Mouse (Mus musculus) MEL (cell line): ENCODE measurements around the gene Sipa1l3. TPM values are rescaled to one million over a fixed set of nuclear protein-coding genes. Genes with fewer than 3 reads are reported as not detected.

Experiments used
- DNase-seq: peaks from one replicate; pipeline ENCODE4 v3.0.0; 2011; ENCODE audit warnings: low read depth, low spot score
- H3K27ac ChIP-seq: 2 replicates; pipeline ENCODE4 v1.5.1; 2012; ENCODE audit warnings: low read depth, mild to moderate bottlenecking, control low read depth, low read length, moderate library complexity; ENCODE audit not compliant: control insufficient read depth
- H3K27me3 ChIP-seq, 2 experiments: fragments of 150-350 bp in 1 of 2; sonication (generic) in 1 of 2; 2 replicates each; pipeline ENCODE4 v1.6.1; 2012; ENCODE audit warnings: low read length in 2 of 2, mild to moderate bottlenecking in 2 of 2, improper control_type of control experiment in 1 of 2, moderate library complexity in 1 of 2; ENCODE audit not compliant: insufficient read depth in 2 of 2, control insufficient read depth in 1 of 2
- H3K36me3 ChIP-seq, 2 experiments: 2 replicates each; pipeline ENCODE4 v1.6.1; 2012 to 2014; ENCODE audit warnings: low read length in 2 of 2, improper control_type of control experiment in 1 of 2, inconsistent platforms in 1 of 2, mild to moderate bottlenecking in 1 of 2; ENCODE audit not compliant: insufficient read depth in 2 of 2, control insufficient read depth in 1 of 2
- H3K4me1 ChIP-seq, 2 experiments: fragments of 150-350 bp in 1 of 2; sonication (generic) in 1 of 2; 2 replicates each; pipeline ENCODE4 v1.6.1; 2012; ENCODE audit warnings: low read length in 2 of 2, improper control_type of control experiment in 1 of 2, mild to moderate bottlenecking in 1 of 2; ENCODE audit not compliant: insufficient read depth in 2 of 2, control insufficient read depth in 1 of 2
- H3K4me3 ChIP-seq, 2 experiments: fragments of 150-350 bp in 1 of 2; sonication (generic) in 1 of 2; 2 replicates each; pipeline ENCODE4 v1.5.1; 2012; ENCODE audit warnings: low read depth in 2 of 2, low read length in 2 of 2, mild to moderate bottlenecking in 2 of 2, moderate library complexity in 2 of 2, control low read depth in 1 of 2, improper control_type of control experiment in 1 of 2; ENCODE audit not compliant: control insufficient read depth in 1 of 2, insufficient read depth in 1 of 2
- H3K79me2 ChIP-seq: 2 replicates; pipeline ENCODE4 v1.6.1; 2012; ENCODE audit warnings: mild to moderate bottlenecking, low read length, moderate library complexity; ENCODE audit not compliant: control insufficient read depth, poor library complexity, insufficient read depth
- H3K9ac ChIP-seq: 2 replicates; pipeline ENCODE4 v1.6.1; 2012; ENCODE audit warnings: low read depth, mild to moderate bottlenecking, control low read depth, low read length, moderate library complexity; ENCODE audit not compliant: control insufficient read depth, poor library complexity, severe bottlenecking
- H3K9me3 ChIP-seq: fragments of 150-350 bp; sonication (generic); replicated peaks from 2 replicates; pipeline ENCODE4 v1.6.1; 2012; ENCODE audit warnings: mild to moderate bottlenecking, low read length, improper control_type of control experiment, moderate library complexity; ENCODE audit not compliant: insufficient read depth
- BHLHE40 ChIP-seq: IDR thresholded peaks from 2 replicates; pipeline ENCODE4 v1.6.1; 2012; ENCODE audit warnings: low read depth, mild to moderate bottlenecking, inconsistent platforms, low read length, improper control_type of control experiment, borderline replicate concordance
- CHD1 ChIP-seq: IDR thresholded peaks from 2 replicates; pipeline ENCODE4 v1.6.1; 2012; ENCODE audit warnings: low read depth, mild to moderate bottlenecking, inconsistent platforms, low read length, improper control_type of control experiment
- CHD2 ChIP-seq: IDR thresholded peaks from 2 replicates; pipeline ENCODE4 v1.6.1; 2011; ENCODE audit warnings: low read length, improper control_type of control experiment
- CTCF ChIP-seq, 3 experiments: IDR thresholded peaks in 2 of 3; conservative IDR thresholded peaks in 1 of 3; 2 replicates each; pipeline ENCODE4 v1.5.1; 2011 to 2012; ENCODE audit warnings: low read length in 3 of 3, low read depth in 2 of 3, mild to moderate bottlenecking in 2 of 3, improper control_type of control experiment in 1 of 3, inconsistent platforms in 1 of 3, mixed read lengths in 1 of 3, moderate library complexity in 1 of 3; ENCODE audit not compliant: control insufficient read depth in 1 of 3, insufficient read depth in 1 of 3, poor library complexity in 1 of 3, severe bottlenecking in 1 of 3
- E2F4 ChIP-seq: IDR thresholded peaks from 2 replicates; pipeline ENCODE4 v1.6.1; 2011; ENCODE audit warnings: low read depth, low read length, improper control_type of control experiment, borderline replicate concordance
- ELF1 ChIP-seq: IDR thresholded peaks from 2 replicates; pipeline ENCODE4 v1.6.1; 2014; ENCODE audit warnings: low read depth, mild to moderate bottlenecking, inconsistent platforms, low read length, improper control_type of control experiment, moderate library complexity
- ETS1 ChIP-seq: IDR thresholded peaks from 2 replicates; pipeline ENCODE4 v1.6.1; 2012; ENCODE audit warnings: low read depth, mild to moderate bottlenecking, inconsistent platforms, low read length, improper control_type of control experiment, moderate library complexity
- GATA1 ChIP-seq: IDR thresholded peaks from 2 replicates; pipeline ENCODE4 v1.6.1; 2011; ENCODE audit warnings: low read depth, low read length, improper control_type of control experiment
- HCFC1 ChIP-seq: IDR thresholded peaks from 2 replicates; pipeline ENCODE4 v1.6.1; 2012; ENCODE audit warnings: low read depth, mild to moderate bottlenecking, inconsistent platforms, low read length, improper control_type of control experiment, moderate library complexity
- MAX ChIP-seq: IDR thresholded peaks from 2 replicates; pipeline ENCODE4 v1.6.1; 2011; ENCODE audit warnings: low read length, improper control_type of control experiment
- MEF2A ChIP-seq: IDR thresholded peaks from 2 replicates; pipeline ENCODE4 v1.6.1; 2014; ENCODE audit warnings: low read depth, mild to moderate bottlenecking, inconsistent platforms, low read length, improper control_type of control experiment; ENCODE audit not compliant: poor library complexity, insufficient replicate concordance, severe bottlenecking; ENCODE audit errors: extremely low read depth
- MXI1 ChIP-seq: IDR thresholded peaks from 2 replicates; pipeline ENCODE4 v1.6.1; 2011; ENCODE audit warnings: mild to moderate bottlenecking, low read depth, low read length, improper control_type of control experiment
- MYC ChIP-seq: IDR thresholded peaks from 2 replicates; pipeline ENCODE4 v1.6.1; 2011; ENCODE audit warnings: low read depth, mild to moderate bottlenecking, low read length, improper control_type of control experiment, moderate library complexity
- NELFE ChIP-seq: IDR thresholded peaks from 2 replicates; pipeline ENCODE4 v1.6.1; 2011; ENCODE audit warnings: low read depth, low read length, improper control_type of control experiment
- POLR2AphosphoS2 ChIP-seq: IDR thresholded peaks from 2 replicates; pipeline ENCODE4 v1.6.1; 2011; ENCODE audit warnings: low read length, improper control_type of control experiment
- RCOR1 ChIP-seq: IDR thresholded peaks from 2 replicates; pipeline ENCODE4 v1.6.1; 2012; ENCODE audit warnings: low read depth, mild to moderate bottlenecking, inconsistent platforms, low read length, improper control_type of control experiment
- TCF12 ChIP-seq: IDR thresholded peaks from 2 replicates; pipeline ENCODE4 v1.6.1; 2014; ENCODE audit warnings: low read depth, mild to moderate bottlenecking, inconsistent platforms, low read length, improper control_type of control experiment, moderate library complexity
- UBTF ChIP-seq: IDR thresholded peaks from 2 replicates; pipeline ENCODE4 v1.6.1; 2012; ENCODE audit warnings: low read depth, mild to moderate bottlenecking, inconsistent platforms, low read length, improper control_type of control experiment, moderate library complexity, borderline replicate concordance; ENCODE audit not compliant: insufficient read depth
- USF2 ChIP-seq, 2 experiments: IDR thresholded peaks; 2 replicates each; pipeline ENCODE4 v1.6.1; 2011 to 2012; ENCODE audit warnings: improper control_type of control experiment in 2 of 2, low read length in 2 of 2, borderline replicate concordance in 1 of 2, inconsistent platforms in 1 of 2, low read depth in 1 of 2, mild to moderate bottlenecking in 1 of 2; ENCODE audit not compliant: insufficient read depth in 1 of 2
- ZC3H11A ChIP-seq: IDR thresholded peaks from 2 replicates; pipeline ENCODE4 v1.6.1; 2012; ENCODE audit warnings: low read depth, mild to moderate bottlenecking, inconsistent platforms, low read length, improper control_type of control experiment
- polyA plus RNA-seq, 2 experiments: library from polyadenylated mRNA; stranded (reverse) in 1 of 2; unstranded in 1 of 2; fragments of >175 nt in 1 of 2; fragments of >200 nt in 1 of 2; gene quantifications; 2 replicates each; pipeline versions ENCODE4 v1.2.1 to v1.2.4; 2012; ENCODE audit warnings: low replicate concordance in 2 of 2, low read depth in 1 of 2; ENCODE audit not compliant: insufficient read length in 2 of 2, insufficient read depth in 1 of 2, missing spikeins in 1 of 2
- total RNA-seq: library from RNA; depleted of rRNA; stranded (reverse); fragments of 300-350 nt; gene quantifications from 2 replicates; pipeline ENCODE4 v1.2.3, GENCODE M21; 2012

Gene Sipa1l3
- total and polyA plus RNA-seq, 3 experiments, result 14.9 to 49.4 TPM; not detected in 1

DNA sequence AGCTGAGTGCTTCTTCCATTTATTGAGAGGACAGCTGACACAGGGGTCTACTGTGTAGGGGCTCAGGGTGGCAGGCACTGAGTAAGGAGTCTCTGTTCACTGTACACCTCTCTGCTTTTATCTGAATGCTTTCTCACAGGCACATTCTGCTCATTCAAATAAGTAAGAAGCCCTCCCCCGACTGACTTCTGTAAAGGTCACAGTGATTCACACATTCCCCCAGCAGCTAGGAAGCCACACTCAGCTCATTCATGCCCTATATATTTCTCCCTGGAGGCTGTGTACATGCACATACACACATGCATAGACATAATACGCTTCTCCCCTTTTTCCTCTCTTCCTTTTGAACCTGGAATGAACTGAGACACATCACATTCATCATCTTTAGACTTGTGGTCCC is 74.4 kb downstream of the Sipa1l3 start:
- H3K4me1 ChIP-seq, result no peaks in the 10 kb centered on the region
- H3K79me2 ChIP-seq, result no peaks in the 10 kb centered on the region
- H3K27ac ChIP-seq, result no peak overlapping the region
- no peaks in the 10 kb centered on the region for H3K36me3 ChIP-seq
- no peaks in the 10 kb centered on the region for H3K27me3 ChIP-seq
- TF ChIP-seq MXI1, result no peak
- no peak for TF ChIP-seq NELFE
- no peak for TF ChIP-seq MYC
- TF ChIP-seq GATA1, result no peak
- no peak for TF ChIP-seq MAX
- no peaks in the 10 kb centered on the region for H3K9me3 ChIP-seq
- no peak overlapping the region for H3K4me3 ChIP-seq
- H3K9ac ChIP-seq, result no peak overlapping the region
- DNase-seq, result no peak

DNA sequence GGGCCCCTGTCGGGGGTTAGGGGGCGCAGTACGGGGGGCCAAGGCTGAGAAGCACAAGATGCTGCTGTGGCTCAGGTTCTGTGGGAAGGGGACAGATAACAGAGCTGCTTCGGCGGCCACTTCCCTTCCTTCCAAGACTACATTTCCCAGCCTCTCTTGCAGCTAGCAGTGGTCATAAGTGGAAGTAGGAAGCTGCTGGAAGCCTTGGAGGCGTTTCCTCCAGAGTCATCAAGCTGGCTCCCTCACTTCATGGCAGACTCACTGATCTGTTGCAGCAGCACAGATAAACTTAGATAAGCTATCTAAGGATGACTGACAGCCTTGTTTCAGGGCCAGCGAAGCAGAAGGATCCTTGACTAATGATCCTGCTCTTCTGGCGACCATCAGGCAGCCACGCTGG is 76.6 kb downstream of the Sipa1l3 start:
- H3K4me3 ChIP-seq, result no peak overlapping the region
- no peaks in the 10 kb centered on the region for H3K9me3 ChIP-seq
- peak; percentile 38 for DNase-seq
- TF ChIP-seq MAX (no peak), MYC (no peak), ETS1 (no peak), HCFC1 (peak; percentile 82), RCOR1 (no peak), ELF1 (peak; percentile 58; the same call in 1 of the 2 replicates), BHLHE40 (no peak)
- no peaks in the 10 kb centered on the region for H3K4me1 ChIP-seq
- no peak overlapping the region for H3K9ac ChIP-seq
- no peak overlapping the region for H3K27ac ChIP-seq
- no peaks in the 10 kb centered on the region for H3K79me2 ChIP-seq
- no peaks in the 10 kb centered on the region for H3K36me3 ChIP-seq
- H3K27me3 ChIP-seq, result no peaks in the 10 kb centered on the region

GRCm38 (mm10) chr7:29441151-29441550 is 77.3 kb downstream of the Sipa1l3 start:
- no peaks in the 10 kb centered on the region for H3K79me2 ChIP-seq
- no peak for DNase-seq
- H3K27me3 ChIP-seq, result no peaks in the 10 kb centered on the region
- no peak overlapping the region for H3K27ac ChIP-seq
- H3K9ac ChIP-seq, result no peak overlapping the region
- no peaks in the 10 kb centered on the region for H3K36me3 ChIP-seq
- H3K9me3 ChIP-seq, result no peaks in the 10 kb centered on the region
- TF ChIP-seq CHD1 (no peak), POLR2AphosphoS2 (no peak), E2F4 (no peak), USF2 (IDR thresholded peaks at IDR 0.05; ENCODE audit: borderline replicate concordance in 1 of 2, insufficient read depth in 1 of 2, low read depth in 1 of 2, low read length in 2 of 2) (no peak), UBTF (no peak), CTCF (IDR thresholded peaks at IDR 0.05 in 2 of 3, conservative IDR thresholded peaks at IDR 0.05 in 1 of 3; ENCODE audit: control insufficient read depth in 1 of 3, insufficient read depth in 1 of 3, low read depth in 2 of 3, low read length in 3 of 3, poor library complexity in 1 of 3, severe bottlenecking in 1 of 3) (no peak), CHD2 (no peak), MYC (no peak), ZC3H11A (no peak), GATA1 (no peak), MEF2A (no peak), TCF12 (no peak)
- H3K4me3 ChIP-seq, result no peak overlapping the region
- H3K4me1 ChIP-seq, result no peaks in the 10 kb centered on the region
